Mouse (Mus musculus) ES-Bruce4 (cell line): ENCODE measurements around the gene Tenm4.

Experiments used
- CTCF ChIP-seq: IDR thresholded peaks from one replicate; pipeline ENCODE4 v1.8.1; 2011; ENCODE audit warnings: low read depth, low read length
- POLR2A ChIP-seq: IDR thresholded peaks from one replicate; pipeline ENCODE4 v1.8.1; 2011; ENCODE audit warnings: low read length; ENCODE audit not compliant: insufficient read depth

- TF ChIP-seq CTCF (no peak), POLR2A (no peak)
Measured at GRCm38 (mm10) chr7:96563329-96564065, 392.5 kb downstream of the Tenm4 start.
